Mouse (Mus musculus) cerebellum, adult (tissue): ENCODE results near the gene Zmat5.

Experiments used
- ATAC-seq: cut with Nextera tagmentation; 2 replicates; pipeline ENCODE4 v1.9.2; 2017; ENCODE audit warnings: mild to moderate bottlenecking, moderate library complexity, mixed read lengths; ENCODE audit not compliant: insufficient number of reproducible peaks, low FRiP score, low TSS enrichment

Zmat5 gene

GRCm38 (mm10) chr11:4730913-4731312 lies 26.4 kb downstream of the Zmat5 start:
- no peak for ATAC-seq

GRCm38 (mm10) chr11:4731781-4732180 lies 27.3 kb downstream of the Zmat5 start:
- 0 out of 2 replicates have a peak, but pooled peaks have one; percentile 40 for ATAC-seq

- ATAC-seq = no peak
Observed at GRCm38 (mm10) chr11:4734179-4734578, 29.7 kb downstream of the Zmat5 start.

- no peak for ATAC-seq
Observed at GRCm38 (mm10) chr11:4736355-4736754, 31.9 kb downstream of the Zmat5 start.

GRCm38 (mm10) chr11:4737682-4738081 lies 33.2 kb downstream of the Zmat5 start:
- peak; percentile 59; the same call in 1 of the 2 replicates for ATAC-seq

- no peak for ATAC-seq
Observed at GRCm38 (mm10) chr11:4738719-4739118, 34.2 kb downstream of the Zmat5 start.

GRCm38 (mm10) chr11:4740785-4741184 lies 36.3 kb downstream of the Zmat5 start:
- no peak for ATAC-seq

- no peak for ATAC-seq
Observed at GRCm38 (mm10) chr11:4744691-4745090, 40.2 kb downstream of the Zmat5 start.

GRCm38 (mm10) chr11:4745969-4746368 lies 41.5 kb downstream of the Zmat5 start:
- ATAC-seq = no peak

- no peak for ATAC-seq
Observed at GRCm38 (mm10) chr11:4746733-4747132, 42.3 kb downstream of the Zmat5 start, which contains the start of gene Cabp7. Gene Cabp7, minus strand, starts transcription at chr11:4746778.

GRCm38 (mm10) chr11:4747285-4747684 lies 42.8 kb downstream of the Zmat5 start:
- no peak for ATAC-seq

GRCm38 (mm10) chr11:4750263-4750662 lies 45.8 kb downstream of the Zmat5 start:
- ATAC-seq = no peak

- ATAC-seq = no peak
Observed at GRCm38 (mm10) chr11:4752836-4753235, 48.4 kb downstream of the Zmat5 start.

GRCm38 (mm10) chr11:4754036-4754435 lies 49.6 kb downstream of the Zmat5 start:
- no peak for ATAC-seq

- ATAC-seq = no peak
Observed at GRCm38 (mm10) chr11:4754867-4755266, 50.4 kb downstream of the Zmat5 start.

- ATAC-seq = no peak
Observed at GRCm38 (mm10) chr11:4756460-4756859, 52.0 kb downstream of the Zmat5 start.

- no peak for ATAC-seq
Observed at GRCm38 (mm10) chr11:4756984-4757788, 52.7 kb downstream of the Zmat5 start.

GRCm38 (mm10) chr11:4757789-4758158 lies 53.3 kb downstream of the Zmat5 start:
- ATAC-seq = no peak

- no peak for ATAC-seq
Observed at GRCm38 (mm10) chr11:4760438-4760837, 56.0 kb downstream of the Zmat5 start.

- no peak for ATAC-seq
Observed at GRCm38 (mm10) chr11:4761991-4762390, 57.5 kb downstream of the Zmat5 start.

GRCm38 (mm10) chr11:4762511-4762910 lies 58.0 kb downstream of the Zmat5 start:
- ATAC-seq = no peak

GRCm38 (mm10) chr11:4763631-4764030 lies 59.2 kb downstream of the Zmat5 start:
- no peak for ATAC-seq
